Mouse (Mus musculus): Measurements from ENCODE around the gene Kcnma1.

Gene Kcnma1

GRCm38 (mm10) chr14:23618081-23618480, 396.2 kb downstream of the Kcnma1 start:
- intact Hi-C loops (cut with DNase I): no loop called here

GRCm38 (mm10) chr14:23610054-23610453, 404.2 kb downstream of the Kcnma1 start:
- intact Hi-C loops (cut with DNase I): no loop called here

GRCm38 (mm10) chr14:23605740-23606139, 408.6 kb downstream of the Kcnma1 start:
- intact Hi-C loops (cut with DNase I): no loop called here

GRCm38 (mm10) chr14:23602937-23603336, 411.4 kb downstream of the Kcnma1 start:
- intact Hi-C loops (cut with DNase I): no loop called here

GRCm38 (mm10) chr14:23602054-23602453, 412.2 kb downstream of the Kcnma1 start:
- intact Hi-C loops (cut with DNase I): no loop called here

- intact Hi-C loops (cut with DNase I): no loop called here
Measured at GRCm38 (mm10) chr14:23594629-23595028, 419.7 kb downstream of the Kcnma1 start.

- intact Hi-C loops (cut with DNase I): no loop called here
Measured at GRCm38 (mm10) chr14:23592826-23593447, 421.4 kb downstream of the Kcnma1 start.

- intact Hi-C loops (cut with DNase I): loop anchor here (5.0 kb wide), 1 partner anchor 47 kb away; no protein-coding TSS in a partner anchor
Measured at GRCm38 (mm10) chr14:23589744-23590481, 424.4 kb downstream of the Kcnma1 start.

GRCm38 (mm10) chr14:23587451-23587850, 426.8 kb downstream of the Kcnma1 start:
- intact Hi-C loops (cut with DNase I): loop anchor here (5.0 kb wide), 1 partner anchor 50 kb away; no protein-coding TSS in a partner anchor

- intact Hi-C loops (cut with DNase I): loop anchor here (5.0 kb wide), 1 partner anchor 424 kb away; no protein-coding TSS in a partner anchor
Measured at GRCm38 (mm10) chr14:23583235-23583634, 431.1 kb downstream of the Kcnma1 start.

- intact Hi-C loops (cut with DNase I): loop anchor here (5.0 kb wide), 1 partner anchor 426 kb away; no protein-coding TSS in a partner anchor
Measured at GRCm38 (mm10) chr14:23581282-23581681, 433.0 kb downstream of the Kcnma1 start.

- intact Hi-C loops (cut with DNase I): no loop called here
Measured at GRCm38 (mm10) chr14:23575951-23576350, 438.3 kb downstream of the Kcnma1 start.

GRCm38 (mm10) chr14:23574136-23574535, 440.2 kb downstream of the Kcnma1 start:
- intact Hi-C loops (cut with DNase I): no loop called here

- intact Hi-C loops (cut with DNase I): no loop called here
Measured at GRCm38 (mm10) chr14:23573385-23573784, 440.9 kb downstream of the Kcnma1 start.

- intact Hi-C loops (cut with DNase I): no loop called here
Measured at GRCm38 (mm10) chr14:23572778-23573177, 441.5 kb downstream of the Kcnma1 start.

GRCm38 (mm10) chr14:23570251-23570650, 444.0 kb downstream of the Kcnma1 start:
- intact Hi-C loops (cut with DNase I): no loop called here

- intact Hi-C loops (cut with DNase I): no loop called here
Measured at GRCm38 (mm10) chr14:23565931-23566330, 448.4 kb downstream of the Kcnma1 start.

- intact Hi-C loops (cut with DNase I): no loop called here
Measured at GRCm38 (mm10) chr14:23564474-23564873, 449.8 kb downstream of the Kcnma1 start.

- intact Hi-C loops (cut with DNase I): no loop called here
Measured at GRCm38 (mm10) chr14:23563180-23563579, 451.1 kb downstream of the Kcnma1 start.

GRCm38 (mm10) chr14:23555647-23556046, 458.6 kb downstream of the Kcnma1 start:
- intact Hi-C loops (cut with DNase I): no loop called here

- intact Hi-C loops (cut with DNase I): no loop called here
Measured at GRCm38 (mm10) chr14:23552252-23552974, 461.9 kb downstream of the Kcnma1 start.

GRCm38 (mm10) chr14:23550467-23550866, 463.8 kb downstream of the Kcnma1 start:
- intact Hi-C loops (cut with DNase I): no loop called here

Data from adrenal gland (tissue).